Mouse (Mus musculus) kidney, adult 2 months (tissue): ENCODE data around the gene Ugt1a9. TPM values are rescaled to one million over a fixed set of nuclear protein-coding genes. Genes with fewer than 3 reads are reported as not detected.

Source experiments
- DNase-seq: peaks from one replicate; pipeline ENCODE4 v3.0.0; 2021
- H3K27ac ChIP-seq: fragments of 200-500 bp; 2 replicates; pipeline ENCODE4 v1.5.1; 2012; ENCODE audit warnings: low read depth, low read length, control low read depth, inconsistent platforms; ENCODE audit not compliant: insufficient read depth
- H3K27me3 ChIP-seq: fragments of 200-500 bp; replicated peaks from 2 replicates; pipeline ENCODE4 v1.6.1; 2012; ENCODE audit warnings: mild to moderate bottlenecking, moderate library complexity, low read length, inconsistent platforms; ENCODE audit not compliant: control insufficient read depth, insufficient read depth
- H3K36me3 ChIP-seq: fragments of 200-500 bp; 2 replicates; pipeline ENCODE4 v1.6.1; 2012; ENCODE audit warnings: mild to moderate bottlenecking, moderate library complexity, low read length, inconsistent platforms; ENCODE audit not compliant: control insufficient read depth, insufficient read depth
- H3K4me1 ChIP-seq: fragments of 200-500 bp; 2 replicates; pipeline ENCODE4 v1.6.1; 2011; ENCODE audit warnings: low read length; ENCODE audit not compliant: control insufficient read depth, insufficient read depth
- H3K4me3 ChIP-seq: fragments of 200-500 bp; 2 replicates; pipeline ENCODE4 v1.5.1; 2011; ENCODE audit warnings: mild to moderate bottlenecking, low read depth, low read length, control low read depth; ENCODE audit not compliant: insufficient read depth
- CTCF ChIP-seq: fragments of 200-500 bp; conservative IDR thresholded peaks from 2 replicates; pipeline ENCODE4 v1.5.1; 2011; ENCODE audit warnings: low read depth, mild to moderate bottlenecking, control low read depth, low read length, moderate library complexity, mixed read lengths; ENCODE audit not compliant: insufficient read depth, insufficient read length
- POLR2A ChIP-seq: fragments of 200-500 bp; IDR thresholded peaks from one replicate; pipeline ENCODE4 v1.6.1; 2011; ENCODE audit warnings: low read depth, low read length, control low read depth
- WGBS: fragments of 180-500 bp; shearing (Covaris S2); methylation state at CpG from one replicate; pipeline ENCODE4 v1.1.7; 2018; 5-methylcytosine and 5-hydroxymethylcytosine counted together
- polyA plus RNA-seq: library from polyadenylated mRNA; depleted of rRNA; stranded (reverse); fragments of >200 nt; gene quantifications from 2 replicates; pipeline ENCODE4 v1.2.3, GENCODE M21; 2012

Gene Ugt1a9
- polyA plus RNA-seq, 1 experiment: 5.1 TPM

GRCm38 (mm10) chr1:88230981-88231802, 160.6 kb downstream of the Ugt1a9 start:
- no peak for TF ChIP-seq CTCF
- TF ChIP-seq POLR2A: no peak
- Histone ChIP-seq H3K27me3 (no peaks in the 10 kb centered on the region), H3K4me1 (no peaks in the 10 kb centered on the region), H3K27ac (no peak overlapping the region), H3K36me3 (no peaks in the 10 kb centered on the region), H3K4me3 (no peak overlapping the region)
- no peak for DNase-seq
- 75% methylated on average over 6 of the region's 6 CpGs for WGBS

GRCm38 (mm10) chr1:88231803-88232499, 161.4 kb downstream of the Ugt1a9 start:
- no peak overlapping the region for H3K27ac ChIP-seq
- H3K4me3 ChIP-seq: no peak overlapping the region
- DNase-seq: no peak
- 68% methylated on average over 7 of the region's 7 CpGs for whole genome bisulfite sequencing
- no peaks in the 10 kb centered on the region for H3K4me1 ChIP-seq
- no peak for TF ChIP-seq POLR2A
- TF ChIP-seq CTCF: no peak
- no peaks in the 10 kb centered on the region for H3K27me3 ChIP-seq
- H3K36me3 ChIP-seq: no peaks in the 10 kb centered on the region

DNA sequence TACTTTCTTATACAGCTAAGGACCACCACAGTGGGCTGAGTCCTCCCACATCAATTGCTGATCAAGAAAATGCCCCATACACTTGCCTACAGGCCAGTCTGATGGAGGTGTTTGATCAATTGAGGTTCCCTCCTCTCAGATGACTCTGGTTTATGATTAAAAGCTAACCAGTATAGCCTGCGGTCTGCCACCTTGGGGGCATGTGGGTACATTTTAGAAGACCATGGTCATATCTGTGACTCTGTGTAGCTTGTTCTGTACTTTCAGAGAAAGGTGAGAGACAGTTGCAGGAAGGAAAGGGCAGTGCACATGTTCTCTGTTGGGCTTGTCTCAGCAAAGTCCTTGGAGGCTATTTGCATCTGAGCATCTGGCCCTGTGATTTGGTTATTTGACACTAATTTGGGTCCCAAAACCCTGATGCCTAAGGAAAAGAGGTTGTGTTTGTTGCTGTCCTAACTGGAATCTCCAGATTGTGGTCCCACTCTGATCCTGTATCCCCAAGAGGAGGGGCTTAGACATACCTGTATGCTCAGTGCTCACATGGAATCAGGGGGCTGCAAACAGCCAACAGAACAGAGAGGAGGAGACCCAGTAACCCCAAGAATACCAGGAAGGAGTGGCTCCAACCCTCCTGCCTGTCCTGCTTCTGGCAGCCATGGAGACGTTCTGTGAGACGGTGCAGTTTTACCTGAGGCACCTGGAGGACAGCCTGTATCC, 162.2 kb downstream of the Ugt1a9 start:
- TF ChIP-seq CTCF (no peak), POLR2A (no peak)
- Histone ChIP-seq H3K27ac (no peak overlapping the region), H3K27me3 (no peaks in the 10 kb centered on the region), H3K4me3 (no peak overlapping the region), H3K4me1 (no peaks in the 10 kb centered on the region), H3K36me3 (no peaks in the 10 kb centered on the region)
- DNase-seq: no peak
- 53% methylated on average over 3 of the region's 3 CpGs for WGBS

DNA sequence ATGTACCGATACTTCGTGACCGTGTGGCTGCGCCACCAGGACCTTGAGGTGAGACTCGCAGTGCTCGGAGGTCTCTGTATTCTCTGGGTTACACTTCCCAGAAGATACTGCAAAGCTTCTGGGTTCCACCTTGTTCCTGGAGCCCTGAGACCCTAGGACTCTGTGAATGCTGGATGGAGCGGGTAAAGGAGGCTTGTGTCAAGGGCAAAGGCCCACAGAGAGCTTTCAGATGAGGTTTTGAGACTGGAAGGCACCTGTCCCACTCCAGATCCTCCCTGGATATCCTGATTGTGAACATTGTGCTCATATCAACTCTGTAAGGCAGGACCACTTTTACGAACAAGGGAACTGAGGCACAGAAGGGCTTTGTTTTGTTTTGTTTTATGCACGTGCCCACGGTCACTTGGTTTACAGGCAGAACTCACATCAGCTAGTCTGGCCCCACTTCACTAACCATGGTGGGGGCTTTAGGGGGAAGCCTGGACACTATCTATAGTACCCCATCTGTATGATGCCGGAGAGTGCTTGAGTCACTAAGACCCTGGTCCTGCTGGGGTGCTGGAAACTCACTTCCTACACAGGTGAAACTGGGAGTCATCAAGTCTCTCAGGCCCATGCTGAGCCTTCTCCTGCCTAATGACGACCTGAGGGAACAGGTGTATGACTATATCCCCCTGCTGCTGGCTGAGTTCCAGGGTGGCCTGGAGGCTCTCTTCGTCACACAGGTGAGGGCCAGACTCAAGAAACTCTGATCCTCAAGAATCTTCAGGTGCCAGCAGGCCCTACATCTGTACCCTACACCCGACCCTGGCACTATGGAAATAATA, 163.0 kb downstream of the Ugt1a9 start:
- WGBS: 68% methylated on average over 14 of the region's 14 CpGs

GRCm38 (mm10) chr1:88234248-88234610, 163.6 kb downstream of the Ugt1a9 start:
- no peak overlapping the region for H3K27ac ChIP-seq
- no peak overlapping the region for H3K4me3 ChIP-seq
- no peak for DNase-seq
- 62% methylated on average over 4 of the region's 4 CpGs for WGBS
- H3K4me1 ChIP-seq: no peaks in the 10 kb centered on the region
- no peak for TF ChIP-seq CTCF
- TF ChIP-seq POLR2A: no peak
- H3K27me3 ChIP-seq: no peaks in the 10 kb centered on the region
- H3K36me3 ChIP-seq: no peaks in the 10 kb centered on the region

More for the DNA sequence above, 163.0 kb downstream of the Ugt1a9 start:
- Histone ChIP-seq H3K4me3 (no peak overlapping the region), H3K4me1 (no peaks in the 10 kb centered on the region), H3K27me3 (no peaks in the 10 kb centered on the region), H3K36me3 (no peaks in the 10 kb centered on the region), H3K27ac (no peak overlapping the region)
- no peak for TF ChIP-seq POLR2A
- TF ChIP-seq CTCF: no peak
- no peak for DNase-seq

DNA sequence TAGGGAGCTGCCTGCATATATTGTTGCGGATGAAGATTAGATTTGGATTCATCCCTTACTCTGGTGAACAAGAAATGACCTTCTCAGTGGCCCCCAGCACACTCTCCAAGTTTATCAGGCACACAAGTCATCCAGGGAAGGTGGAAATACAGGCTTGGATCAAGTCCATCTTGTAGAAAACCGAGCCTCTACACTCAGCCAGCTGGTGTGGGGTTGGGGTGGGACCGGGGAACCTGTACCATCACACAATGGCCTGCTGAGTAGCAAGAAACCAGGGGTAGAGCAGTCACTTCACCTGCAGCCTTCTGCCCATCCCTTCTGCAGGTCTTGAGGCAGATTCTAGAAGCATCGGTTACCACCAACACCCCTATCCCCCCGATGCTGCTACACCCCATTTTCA, 164.0 kb downstream of the Ugt1a9 start:
- H3K36me3 ChIP-seq: no peaks in the 10 kb centered on the region
- no peak overlapping the region for H3K27ac ChIP-seq
- TF ChIP-seq CTCF: no peak
- no peak for TF ChIP-seq POLR2A
- H3K4me3 ChIP-seq: no peak overlapping the region
- H3K27me3 ChIP-seq: no peaks in the 10 kb centered on the region
- no peak for DNase-seq
- WGBS: 43% methylated on average over 5 of the region's 5 CpGs
- H3K4me1 ChIP-seq: no peaks in the 10 kb centered on the region
